Mouse (Mus musculus) common myeloid progenitor, adult 5-6 weeks (primary cell): ENCODE results near the gene Irf2bpl. TPM values are rescaled to one million over a fixed set of nuclear protein-coding genes. Genes with fewer than 3 reads are reported as not detected.

Experiments
- ATAC-seq: replicated peaks from 2 replicates; pipeline ENCODE4 v1.8.0; 2016; ENCODE audit warnings: low read depth, mild to moderate bottlenecking, moderate TSS enrichment, inconsistent platforms; ENCODE audit not compliant: poor library complexity, severe bottlenecking
- total RNA-seq: library from RNA; stranded (forward); fragments of 200-1000, 187-1606 nt; gene quantifications from 2 replicates; pipeline ENCODE4 v1.2.3, GENCODE M21; 2017

Gene Irf2bpl
- total RNA-seq, 1 experiment from 2014 or later, result 3.6 TPM

GRCm38 (mm10) chr12:86887381-86888129 lies 3.0 kb upstream of the Irf2bpl start:
- no peak for ATAC-seq

GRCm38 (mm10) chr12:86886446-86886965 lies 1.9 kb upstream of the Irf2bpl start:
- ATAC-seq, result no peak

GRCm38 (mm10) chr12:86885746-86886145 lies 1.1 kb upstream of the Irf2bpl start:
- ATAC-seq, result no peak

GRCm38 (mm10) chr12:86885336-86885735 lies 738 bp upstream of the Irf2bpl start:
- no peak for ATAC-seq

GRCm38 (mm10) chr12:86883280-86884196 lies 1.1 kb downstream of the Irf2bpl start:
- ATAC-seq, result 0 out of 2 replicates have a peak, but pooled peaks have one; percentile 4

GRCm38 (mm10) chr12:86883019-86883279 lies 1.6 kb downstream of the Irf2bpl start:
- no peak for ATAC-seq

GRCm38 (mm10) chr12:86882279-86883018 lies 2.1 kb downstream of the Irf2bpl start:
- ATAC-seq, result peak; percentile 24

- no peak for ATAC-seq
Measured at GRCm38 (mm10) chr12:86881809-86882278, 2.8 kb downstream of the Irf2bpl start.

- no peak for ATAC-seq
Measured at GRCm38 (mm10) chr12:86880090-86880723, 4.4 kb downstream of the Irf2bpl start.

- ATAC-seq, result no peak
Measured at GRCm38 (mm10) chr12:86879446-86880085, 5.0 kb downstream of the Irf2bpl start.

GRCm38 (mm10) chr12:86878426-86879353 lies 5.9 kb downstream of the Irf2bpl start:
- ATAC-seq, result no peak

- ATAC-seq, result no peak
Measured at GRCm38 (mm10) chr12:86876981-86877380, 7.6 kb downstream of the Irf2bpl start.

GRCm38 (mm10) chr12:86876116-86876515 lies 8.5 kb downstream of the Irf2bpl start:
- no peak for ATAC-seq

GRCm38 (mm10) chr12:86872335-86873040 lies 12.1 kb downstream of the Irf2bpl start:
- no peak for ATAC-seq

GRCm38 (mm10) chr12:86871666-86872334 lies 12.8 kb downstream of the Irf2bpl start:
- no peak for ATAC-seq

- ATAC-seq, result no peak
Measured at GRCm38 (mm10) chr12:86870996-86871395, 13.6 kb downstream of the Irf2bpl start.

- ATAC-seq, result no peak
Measured at GRCm38 (mm10) chr12:86869761-86870160, 14.8 kb downstream of the Irf2bpl start.
